Mouse (Mus musculus) heart, embryonic 11.5 days (tissue): Measurements from ENCODE around the gene Spsb4. TPM values are rescaled to one million over a fixed set of nuclear protein-coding genes. Genes with fewer than 3 reads are reported as not detected.

Source experiments
- ATAC-seq: fragments of 200-750 bp; cut with Nextera tagmentation; replicated peaks from 2 replicates; pipeline ENCODE4 v1.8.0; 2017; ENCODE audit warnings: moderate library complexity; ENCODE audit not compliant: insufficient number of reproducible peaks, low FRiP score, low TSS enrichment
- H3K27ac ChIP-seq: fragments of 300-500 bp; sonication (generic); 2 replicates; pipeline ENCODE4 v1.5.1; 2014; ENCODE audit warnings: mild to moderate bottlenecking, low read depth, low read length
- H3K27me3 ChIP-seq: fragments of 300-500 bp; sonication (generic); 2 replicates; pipeline ENCODE4 v1.6.1; 2014; ENCODE audit warnings: mild to moderate bottlenecking, low read length, mixed read lengths; ENCODE audit not compliant: control insufficient read depth, insufficient read depth
- H3K36me3 ChIP-seq: fragments of 300-500 bp; sonication (generic); 2 replicates; pipeline ENCODE4 v1.6.1; 2014; ENCODE audit warnings: mild to moderate bottlenecking, low read length, moderate library complexity, mixed read lengths; ENCODE audit not compliant: control insufficient read depth, insufficient read depth
- H3K4me1 ChIP-seq: fragments of 300-500 bp; sonication (generic); 2 replicates; pipeline ENCODE4 v1.6.1; 2014; ENCODE audit warnings: low read length; ENCODE audit not compliant: control insufficient read depth, insufficient read depth
- H3K4me2 ChIP-seq: fragments of 300-500 bp; sonication (generic); 2 replicates; pipeline ENCODE4 v1.6.1; 2014; ENCODE audit warnings: mild to moderate bottlenecking, moderate library complexity
- H3K4me3 ChIP-seq: fragments of 300-500 bp; sonication (generic); 2 replicates; pipeline ENCODE4 v1.5.1; 2014; ENCODE audit warnings: low read depth, low read length
- H3K9ac ChIP-seq: fragments of 300-500 bp; sonication (generic); 2 replicates; pipeline ENCODE4 v1.6.1; 2014; ENCODE audit warnings: mild to moderate bottlenecking, low read depth, low read length, moderate library complexity
- H3K9me3 ChIP-seq: fragments of 300-500 bp; sonication (generic); replicated peaks from 2 replicates; pipeline ENCODE4 v1.6.1; 2016; ENCODE audit warnings: low read length; ENCODE audit not compliant: control insufficient read depth
- WGBS: fragments of 180-500 bp; shearing (Covaris S2); extraction: QIAGEN DNeasy Blood & Tissue Kit; methylation state at CpG from one replicate; pipeline ENCODE4 v1.1.7; 2014; ENCODE audit not compliant: insufficient replicate concordance; 5-methylcytosine and 5-hydroxymethylcytosine counted together
- polyA plus RNA-seq: library from polyadenylated mRNA; unstranded; fragments of >200 nt; fragmentation: Nextera tagmentation; extraction: Ambion mirVana; gene quantifications from 2 replicates; pipeline ENCODE4 v1.2.1, GENCODE M21; 2014

The Spsb4 gene
- polyA plus RNA-seq, 1 experiment from 2014 or later = 42.0 TPM

- ATAC-seq = peak; percentile 14; the same call in 1 of the 2 replicates
- Histone ChIP-seq H3K4me3 (no peak overlapping the region), H3K9ac (no peak overlapping the region), H3K4me1 (peaks cover 30% of the 10 kb centered on the region), H3K27ac (peak overlapping the region; percentile 31; the same call in 1 of the 2 replicates), H3K27me3 (no peaks in the 10 kb centered on the region), H3K36me3 (peaks cover 2% of the 10 kb centered on the region; the same call in 1 of the 2 replicates), H3K4me2 (no peak overlapping the region), H3K9me3 (no peaks in the 10 kb centered on the region)
- 14% methylated on average over 6 of the region's 6 CpGs for WGBS
Observed at GRCm38 (mm10) chr9:97013153-97013552, 5.5 kb downstream of the Spsb4 start.

DNA sequence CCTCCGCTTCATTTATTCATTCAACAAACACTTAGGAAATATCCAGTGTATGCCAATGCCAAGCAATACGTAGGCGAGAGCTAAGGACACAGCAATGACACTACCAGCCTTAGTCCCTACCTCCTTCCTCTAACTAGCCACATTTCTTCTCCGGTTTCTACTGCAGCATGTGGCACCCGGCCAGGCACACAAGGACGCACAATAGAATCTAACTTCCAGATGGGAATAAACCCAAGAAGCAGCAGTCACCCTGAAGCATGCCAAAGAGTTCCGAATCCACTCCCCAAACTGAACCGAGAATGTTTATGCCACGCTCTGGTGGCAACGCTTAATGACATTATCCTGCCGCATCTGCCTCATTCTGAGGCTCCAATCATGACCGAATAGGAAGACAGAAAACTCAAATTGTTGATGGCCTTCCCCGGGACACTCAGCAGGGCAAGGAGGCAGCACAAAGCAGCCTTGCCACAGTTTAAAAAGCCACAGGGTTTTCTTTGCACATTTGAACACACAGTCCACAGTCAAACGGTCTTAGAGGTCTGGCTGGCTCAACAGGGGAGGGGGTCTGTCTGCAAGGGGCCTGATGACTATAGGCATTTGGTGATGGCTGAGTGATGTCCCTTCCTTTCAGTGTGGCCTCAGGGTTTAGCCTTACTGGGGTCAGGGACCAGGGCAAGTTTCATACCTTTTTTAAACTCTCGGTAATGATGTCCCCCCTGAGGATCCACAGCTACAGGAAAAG, 7.0 kb downstream of the Spsb4 start:
- Histone ChIP-seq H3K4me2 (no peak overlapping the region), H3K4me1 (peaks cover 28% of the 10 kb centered on the region), H3K27ac (no peak overlapping the region), H3K27me3 (no peaks in the 10 kb centered on the region), H3K4me3 (no peak overlapping the region), H3K9me3 (no peaks in the 10 kb centered on the region), H3K9ac (no peak overlapping the region), H3K36me3 (peaks cover 2% of the 10 kb centered on the region)
- 78% methylated on average over 15 of the region's 15 CpGs for WGBS
- no peak for ATAC-seq

DNA sequence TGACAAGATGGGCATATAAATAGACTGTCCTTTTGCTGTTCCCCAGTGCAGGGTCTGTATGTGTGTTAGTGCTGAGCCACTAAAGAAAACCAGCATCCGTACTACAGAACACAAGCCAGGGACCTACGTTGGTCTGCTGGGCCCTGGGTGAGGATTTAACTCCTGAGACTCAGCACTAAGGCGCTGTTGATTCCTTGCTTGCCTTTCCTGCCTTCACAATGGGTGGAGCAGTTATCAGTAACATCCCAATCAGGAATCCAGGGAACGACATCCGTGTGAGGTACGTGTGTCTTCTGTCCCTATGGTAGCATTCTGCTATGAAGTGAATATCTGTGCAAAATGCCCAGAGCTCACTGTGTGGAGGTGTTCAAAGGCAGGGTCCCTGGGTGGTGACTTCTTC, 8.2 kb downstream of the Spsb4 start:
- Histone ChIP-seq H3K4me2 (no peak overlapping the region), H3K4me3 (no peak overlapping the region), H3K9me3 (no peaks in the 10 kb centered on the region), H3K27ac (no peak overlapping the region), H3K9ac (no peak overlapping the region), H3K36me3 (peaks cover 2% of the 10 kb centered on the region), H3K27me3 (no peaks in the 10 kb centered on the region), H3K4me1 (peaks cover 22% of the 10 kb centered on the region)
- no peak for ATAC-seq
- WGBS = 70% methylated on average over 6 of the region's 6 CpGs

- ATAC-seq = no peak
- WGBS = 26% methylated on average over 3 of the region's 3 CpGs
- Histone ChIP-seq H3K4me3 (no peak overlapping the region), H3K27ac (no peak overlapping the region), H3K9me3 (no peaks in the 10 kb centered on the region), H3K4me1 (peaks cover 7% of the 10 kb centered on the region; the same call in 1 of the 2 replicates), H3K9ac (no peak overlapping the region), H3K36me3 (peaks cover 2% of the 10 kb centered on the region), H3K27me3 (no peaks in the 10 kb centered on the region), H3K4me2 (no peak overlapping the region)
Observed at GRCm38 (mm10) chr9:97004726-97005125, 13.9 kb downstream of the Spsb4 start.

GRCm38 (mm10) chr9:97003173-97003572, 15.5 kb downstream of the Spsb4 start:
- no peak overlapping the region for H3K4me2 ChIP-seq
- WGBS = 52% methylated on average over 5 of the region's 5 CpGs
- H3K27me3 ChIP-seq = no peaks in the 10 kb centered on the region
- H3K4me3 ChIP-seq = no peak overlapping the region
- H3K4me1 ChIP-seq = peaks cover 7% of the 10 kb centered on the region; the same call in 1 of the 2 replicates
- H3K9ac ChIP-seq = no peak overlapping the region
- H3K9me3 ChIP-seq = no peaks in the 10 kb centered on the region
- no peak for ATAC-seq
- no peaks in the 10 kb centered on the region; the same call in 1 of the 2 replicates for H3K36me3 ChIP-seq
- no peak overlapping the region for H3K27ac ChIP-seq

- H3K36me3 ChIP-seq = no peaks in the 10 kb centered on the region; the same call in 1 of the 2 replicates
- no peak for ATAC-seq
- peaks cover 7% of the 10 kb centered on the region; the same call in 1 of the 2 replicates for H3K4me1 ChIP-seq
- H3K9me3 ChIP-seq = no peaks in the 10 kb centered on the region
- H3K27ac ChIP-seq = no peak overlapping the region
- WGBS = 67% methylated on average over 8 of the region's 8 CpGs
- H3K4me3 ChIP-seq = no peak overlapping the region
- H3K9ac ChIP-seq = no peak overlapping the region
- no peak overlapping the region for H3K4me2 ChIP-seq
- H3K27me3 ChIP-seq = no peaks in the 10 kb centered on the region
Observed at GRCm38 (mm10) chr9:97002654-97003053, 16.0 kb downstream of the Spsb4 start.

DNA sequence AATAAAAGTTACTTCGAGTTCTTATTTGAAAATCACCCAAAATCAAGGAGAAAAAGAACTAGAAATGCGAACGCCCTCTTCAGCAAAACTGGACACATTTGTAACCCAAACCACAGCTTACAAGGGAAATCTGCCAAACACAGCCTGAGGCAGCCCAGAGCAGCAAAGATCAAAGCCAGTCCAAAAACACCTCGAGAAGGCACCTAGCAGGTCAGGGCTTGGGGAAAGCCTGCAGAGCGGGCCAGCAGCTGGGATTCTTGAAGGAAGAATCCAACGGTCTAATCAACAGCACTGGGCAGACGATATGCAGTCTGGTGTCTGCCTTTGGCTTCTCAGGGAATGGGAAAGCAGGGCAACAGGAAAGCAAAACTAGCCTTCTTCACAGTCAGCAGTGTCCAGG, 16.6 kb downstream of the Spsb4 start:
- H3K27ac ChIP-seq = no peak overlapping the region
- no peak overlapping the region for H3K4me2 ChIP-seq
- no peak overlapping the region for H3K9ac ChIP-seq
- H3K36me3 ChIP-seq = no peaks in the 10 kb centered on the region
- H3K9me3 ChIP-seq = no peaks in the 10 kb centered on the region
- WGBS = 50% methylated on average over 7 of the region's 7 CpGs
- H3K4me1 ChIP-seq = peaks cover 7% of the 10 kb centered on the region; the same call in 1 of the 2 replicates
- no peak overlapping the region for H3K4me3 ChIP-seq
- H3K27me3 ChIP-seq = no peaks in the 10 kb centered on the region
- no peak for ATAC-seq

DNA sequence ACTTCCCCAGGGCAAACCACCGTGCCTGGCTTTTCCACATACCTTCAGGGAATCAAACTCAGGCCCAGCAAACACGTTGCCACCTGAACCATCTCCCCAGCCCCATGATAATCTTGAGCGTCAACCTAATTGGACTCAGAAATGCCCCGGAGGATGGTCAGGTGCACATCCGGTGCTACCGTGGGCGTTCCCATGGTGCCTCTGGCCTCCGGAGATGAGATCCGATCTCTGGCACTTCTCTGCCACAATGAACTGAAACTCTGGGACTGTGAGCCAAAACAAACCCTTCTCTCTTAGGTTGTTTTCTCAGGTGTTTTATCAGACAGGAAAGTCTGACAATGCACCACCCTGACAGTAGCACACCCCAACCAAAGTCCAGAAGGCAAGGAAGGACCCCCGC, 17.2 kb downstream of the Spsb4 start:
- Histone ChIP-seq H3K9me3 (no peaks in the 10 kb centered on the region), H3K4me3 (no peak overlapping the region), H3K36me3 (no peaks in the 10 kb centered on the region), H3K4me1 (peaks cover 7% of the 10 kb centered on the region; the same call in 1 of the 2 replicates), H3K27me3 (no peaks in the 10 kb centered on the region), H3K9ac (no peak overlapping the region), H3K4me2 (no peak overlapping the region), H3K27ac (no peak overlapping the region)
- 80% methylated on average over 10 of the region's 10 CpGs for WGBS
- no peak for ATAC-seq

GRCm38 (mm10) chr9:96995717-96996116, 22.9 kb downstream of the Spsb4 start:
- Histone ChIP-seq H3K9me3 (no peaks in the 10 kb centered on the region), H3K4me3 (no peak overlapping the region), H3K36me3 (peaks cover 3% of the 10 kb centered on the region; the same call in 1 of the 2 replicates), H3K4me1 (peaks cover 18% of the 10 kb centered on the region), H3K27me3 (no peaks in the 10 kb centered on the region), H3K4me2 (no peak overlapping the region), H3K27ac (no peak overlapping the region), H3K9ac (no peak overlapping the region)
- 87% methylated on average over 25 of the region's 25 CpGs for WGBS
- no peak for ATAC-seq
